Mouse (Mus musculus): ENCODE measurements around the gene Cdx2. TPM values are rescaled to one million over a fixed set of nuclear protein-coding genes. Genes with fewer than 3 reads are reported as not detected.

Cdx2 gene
- polyA plus RNA-seq, 1 experiment from 2014 or later = not detected

DNA sequence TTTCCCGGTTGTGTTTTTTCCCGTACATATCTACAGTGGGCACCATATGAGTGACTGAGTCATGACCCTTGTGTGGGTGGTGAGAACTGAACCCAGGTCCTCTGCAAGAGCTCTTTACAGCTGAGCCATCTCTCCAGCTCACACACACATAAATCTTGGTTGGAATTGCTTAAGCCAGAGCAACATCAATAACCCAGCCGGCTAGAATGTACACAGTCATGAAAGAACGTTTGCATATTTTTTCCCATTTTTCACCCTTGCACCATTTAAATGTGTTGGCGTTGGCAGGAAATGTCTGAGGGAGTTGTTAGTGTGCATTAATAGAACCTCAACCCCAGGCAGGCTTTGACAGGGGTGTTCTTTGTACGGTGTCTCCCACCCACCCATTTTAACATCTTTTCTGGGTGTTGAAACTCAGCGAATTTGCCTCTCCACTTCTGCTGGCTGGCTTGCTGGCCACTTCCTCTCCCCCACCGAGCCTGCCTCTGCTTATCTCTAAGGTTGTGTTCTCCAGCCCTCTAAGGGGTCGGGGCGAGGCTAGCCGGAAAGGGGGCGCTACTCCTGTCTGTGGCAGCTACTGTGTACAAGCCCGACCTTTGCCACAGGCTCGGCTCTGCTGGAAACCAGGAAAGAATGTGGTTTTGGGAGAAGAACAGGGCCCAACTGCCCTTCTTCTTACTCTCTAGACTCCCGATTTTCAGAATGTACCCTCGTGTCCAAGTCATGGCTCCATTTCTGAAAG lies 15.1 kb downstream of the Cdx2 start:
- ATAC-seq (ENCODE audit: insufficient number of reproducible peaks, insufficient read depth, low FRiP score, low TSS enrichment, low read depth) = no peak
- WGBS = 34% methylated on average over 16 of the region's 16 CpGs
- Histone ChIP-seq H3K27me3 (peaks cover 60% of the 10 kb centered on the region), H3K9ac (replicated peaks) (no peak overlapping the region), H3K36me3 (no peaks in the 10 kb centered on the region), H3K4me1 (replicated peaks) (peaks cover 9% of the 10 kb centered on the region; the same call in 1 of the 2 replicates), H3K4me3 (replicated peaks) (no peak overlapping the region), H3K9me3 (peaks cover 5% of the 10 kb centered on the region; the same call in 1 of the 2 replicates), H3K27ac (no peak overlapping the region), H3K4me2 (no peak overlapping the region)

DNA sequence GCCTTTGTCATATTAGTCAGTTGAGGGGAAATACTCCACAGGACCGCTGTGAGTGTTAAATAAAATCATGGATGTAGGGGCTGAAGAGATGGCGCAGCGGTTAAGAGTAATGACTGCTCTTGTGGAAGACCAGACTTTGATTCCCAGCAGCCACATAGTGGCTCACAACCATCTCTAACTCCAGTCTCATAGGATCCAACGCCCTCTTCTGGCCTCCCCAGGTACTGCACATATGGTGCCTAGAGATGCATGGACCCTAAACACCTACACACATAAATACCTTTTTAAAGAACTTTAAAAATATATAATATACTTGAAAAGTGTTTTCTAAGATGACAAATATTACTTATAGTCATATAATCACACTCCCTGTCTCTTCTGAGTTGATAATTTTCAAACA lies 22.7 kb downstream of the Cdx2 start:
- Histone ChIP-seq H3K9ac (replicated peaks) (no peak overlapping the region), H3K4me2 (no peak overlapping the region), H3K27me3 (peaks cover 65% of the 10 kb centered on the region), H3K4me3 (replicated peaks) (no peak overlapping the region), H3K27ac (no peak overlapping the region), H3K9me3 (no peaks in the 10 kb centered on the region), H3K4me1 (replicated peaks) (no peaks in the 10 kb centered on the region), H3K36me3 (no peaks in the 10 kb centered on the region)
- WGBS = 77% methylated on average over 4 of the region's 4 CpGs
- ATAC-seq (ENCODE audit: insufficient number of reproducible peaks, insufficient read depth, low FRiP score, low TSS enrichment, low read depth) = no peak

DNA sequence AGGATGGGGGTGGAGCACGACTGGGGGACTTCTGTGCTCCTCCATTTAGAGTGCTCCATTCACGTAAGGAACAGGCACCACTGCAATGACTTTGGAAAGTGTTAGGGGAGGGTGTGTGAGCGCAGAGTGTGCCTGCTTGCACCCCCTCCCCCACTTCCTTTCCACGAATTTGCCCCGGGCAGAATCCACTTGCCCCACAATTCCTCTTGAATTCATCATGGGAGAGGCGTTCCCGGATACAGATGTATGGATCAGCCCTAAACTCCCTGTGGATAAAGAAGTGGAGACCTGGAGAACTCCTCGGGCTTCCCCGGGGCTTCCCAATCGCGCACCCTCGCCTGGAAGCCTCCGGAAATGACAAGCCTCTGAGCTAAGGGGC lies 29.5 kb downstream of the Cdx2 start:
- no peak overlapping the region for H3K4me2 ChIP-seq
- WGBS = under 1% methylated on average over 13 of the region's 13 CpGs
- H3K27ac ChIP-seq = no peak overlapping the region
- H3K4me3 ChIP-seq (replicated peaks) = no peak overlapping the region
- ATAC-seq (ENCODE audit: insufficient number of reproducible peaks, insufficient read depth, low FRiP score, low TSS enrichment, low read depth) = no peak
- H3K4me1 ChIP-seq (replicated peaks) = peaks cover 4% of the 10 kb centered on the region; the same call in 1 of the 2 replicates
- H3K36me3 ChIP-seq = no peaks in the 10 kb centered on the region
- peaks cover 96% of the 10 kb centered on the region for H3K27me3 ChIP-seq
- H3K9ac ChIP-seq (replicated peaks) = no peak overlapping the region
- no peaks in the 10 kb centered on the region for H3K9me3 ChIP-seq

DNA sequence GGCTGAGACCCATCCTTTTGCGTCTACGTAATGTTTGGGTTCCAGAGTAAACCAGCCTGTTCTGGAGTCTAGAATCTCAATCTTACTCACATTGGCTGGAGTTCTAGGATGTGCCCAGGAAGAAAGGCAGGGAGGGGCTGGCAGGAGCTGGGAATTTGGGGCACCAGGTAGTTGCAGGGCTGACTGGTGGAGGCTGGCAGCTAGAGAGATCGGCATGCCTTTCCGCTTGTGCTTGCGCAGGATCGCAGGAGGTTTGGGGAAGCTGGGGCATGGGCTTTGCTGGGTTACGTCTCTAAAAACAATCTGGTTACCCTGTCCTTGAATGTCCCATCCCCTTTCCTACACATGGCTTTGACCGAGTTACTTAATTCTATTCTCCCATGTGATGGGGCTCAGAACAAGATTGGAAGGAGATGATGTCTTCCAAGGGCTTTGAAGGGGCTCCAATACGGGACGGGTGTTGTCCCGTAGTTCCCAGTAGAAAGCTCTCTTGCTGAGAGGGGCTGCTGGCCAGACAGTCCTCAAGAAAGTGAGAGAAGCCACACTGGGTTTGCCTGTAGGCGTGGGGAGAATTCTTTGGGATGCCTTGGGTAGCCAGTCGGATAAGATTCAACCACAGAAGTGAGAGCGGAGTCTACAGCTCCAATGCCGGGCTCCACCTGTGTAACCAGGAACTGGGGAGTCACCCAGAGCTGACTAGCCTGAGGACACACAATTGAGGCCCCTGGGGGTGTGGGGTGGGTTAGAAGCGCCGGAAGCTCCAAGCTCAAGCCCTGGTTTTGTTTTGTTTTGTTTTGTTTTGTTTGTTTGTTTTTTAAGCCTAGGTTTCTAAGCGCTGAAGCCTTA lies 30.1 kb downstream of the Cdx2 start:
- H3K9ac ChIP-seq (replicated peaks) = no peak overlapping the region
- H3K36me3 ChIP-seq = no peaks in the 10 kb centered on the region
- 1% methylated on average over 18 of the region's 18 CpGs for WGBS
- H3K27ac ChIP-seq = no peak overlapping the region
- no peaks in the 10 kb centered on the region for H3K9me3 ChIP-seq
- H3K4me3 ChIP-seq (replicated peaks) = no peak overlapping the region
- ATAC-seq (ENCODE audit: insufficient number of reproducible peaks, insufficient read depth, low FRiP score, low TSS enrichment, low read depth) = no peak
- H3K27me3 ChIP-seq = peaks cover 96% of the 10 kb centered on the region
- peaks cover 4% of the 10 kb centered on the region; the same call in 1 of the 2 replicates for H3K4me1 ChIP-seq (replicated peaks)
- H3K4me2 ChIP-seq = no peak overlapping the region

DNA sequence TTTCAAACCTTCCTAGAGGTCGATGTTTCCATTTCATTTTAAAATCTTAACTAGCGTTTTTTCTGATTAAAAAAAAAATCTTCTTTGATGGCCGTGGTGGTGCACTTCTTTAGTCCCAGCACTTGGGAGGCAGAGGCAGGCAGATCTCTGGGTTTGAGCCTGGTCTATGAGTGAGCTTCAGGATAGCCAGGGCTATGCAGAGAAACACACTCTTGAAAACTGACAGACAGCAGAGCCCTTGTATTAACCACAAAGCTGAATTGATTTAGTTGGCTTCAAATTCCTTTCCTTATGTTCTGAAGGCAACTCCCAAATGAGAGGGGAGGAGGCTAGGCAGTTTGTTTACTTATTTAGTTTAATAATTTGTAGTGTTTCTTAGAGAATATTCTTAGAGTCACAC lies 31.3 kb downstream of the Cdx2 start:
- Histone ChIP-seq H3K4me3 (replicated peaks) (no peak overlapping the region), H3K27ac (no peak overlapping the region), H3K4me2 (no peak overlapping the region), H3K9me3 (no peaks in the 10 kb centered on the region), H3K27me3 (peaks cover 96% of the 10 kb centered on the region), H3K36me3 (no peaks in the 10 kb centered on the region), H3K4me1 (replicated peaks) (peaks cover 4% of the 10 kb centered on the region; the same call in 1 of the 2 replicates), H3K9ac (replicated peaks) (no peak overlapping the region)
- 13% methylated on average over 3 of the region's 3 CpGs for WGBS
- no peak for ATAC-seq (ENCODE audit: insufficient number of reproducible peaks, insufficient read depth, low FRiP score, low TSS enrichment, low read depth)

DNA sequence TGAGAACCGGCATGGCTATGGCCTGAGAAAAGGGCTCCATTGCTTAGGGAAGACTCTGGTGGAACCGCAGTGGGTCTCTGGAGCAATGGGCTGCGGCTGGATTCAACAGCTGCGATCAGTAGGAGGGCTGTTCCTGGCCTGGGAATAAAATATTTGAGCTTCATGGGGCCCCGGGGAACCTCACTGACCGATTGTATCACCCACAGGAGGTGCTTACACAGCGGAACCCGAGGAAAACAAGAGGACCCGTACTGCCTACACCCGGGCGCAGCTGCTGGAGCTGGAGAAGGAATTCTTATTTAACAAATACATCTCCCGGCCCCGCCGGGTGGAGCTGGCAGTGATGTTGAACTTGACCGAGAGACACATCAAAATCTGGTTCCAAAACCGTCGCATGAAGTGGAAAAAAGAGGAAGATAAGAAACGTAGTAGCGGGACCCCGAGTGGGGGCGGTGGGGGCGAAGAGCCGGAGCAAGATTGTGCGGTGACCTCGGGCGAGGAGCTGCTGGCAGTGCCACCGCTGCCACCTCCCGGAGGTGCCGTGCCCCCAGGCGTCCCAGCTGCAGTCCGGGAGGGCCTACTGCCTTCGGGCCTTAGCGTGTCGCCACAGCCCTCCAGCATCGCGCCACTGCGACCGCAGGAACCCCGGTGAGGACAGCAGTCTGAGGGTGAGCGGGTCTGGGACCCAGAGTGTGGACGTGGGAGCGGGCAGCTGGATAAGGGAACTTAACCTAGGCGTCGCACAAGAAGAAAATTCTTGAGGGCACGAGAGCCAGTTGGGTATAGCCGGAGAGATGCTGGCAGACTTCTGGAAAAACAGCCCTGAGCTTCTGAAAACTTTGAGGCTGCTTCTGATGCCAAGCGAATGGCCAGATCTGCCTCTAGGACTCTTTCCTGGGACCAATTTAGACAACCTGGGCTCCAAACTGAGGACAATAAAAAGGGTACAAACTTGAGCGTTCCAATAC lies 32.6 kb downstream of the Cdx2 start:
- no peak overlapping the region for H3K4me3 ChIP-seq (replicated peaks)

DNA sequence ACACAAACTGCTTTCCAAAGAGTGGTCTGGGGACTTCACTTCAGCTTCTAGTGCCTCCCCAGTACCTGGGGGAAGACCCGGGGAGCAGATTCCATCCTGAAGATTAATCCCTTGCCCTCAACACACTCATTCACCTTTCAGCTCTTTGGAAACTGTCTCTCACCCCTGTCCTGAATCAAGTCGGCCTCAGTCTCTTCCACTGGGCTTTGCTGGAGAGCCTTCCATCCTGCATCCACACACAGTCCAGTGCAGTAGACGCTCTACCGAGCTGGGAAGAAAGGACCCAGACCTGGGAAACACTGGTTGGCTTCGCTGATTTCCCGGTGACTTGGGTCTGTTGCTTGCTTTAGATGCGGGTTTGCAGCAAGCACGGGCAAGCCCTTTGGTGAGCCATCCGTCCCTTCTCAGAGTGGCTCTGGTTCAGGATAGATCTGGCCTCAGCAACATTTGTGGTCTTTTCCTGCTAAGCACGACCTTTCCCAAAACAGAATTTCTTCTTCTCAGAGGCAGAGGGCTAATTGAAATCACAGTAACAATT lies 34.2 kb downstream of the Cdx2 start:
- Histone ChIP-seq H3K27ac (no peak overlapping the region), H3K27me3 (peaks cover 97% of the 10 kb centered on the region), H3K9me3 (no peaks in the 10 kb centered on the region), H3K36me3 (no peaks in the 10 kb centered on the region), H3K9ac (replicated peaks) (no peak overlapping the region), H3K4me2 (no peak overlapping the region), H3K4me1 (replicated peaks) (peaks cover 11% of the 10 kb centered on the region), H3K4me3 (replicated peaks) (no peak overlapping the region)
- no peak for ATAC-seq (ENCODE audit: insufficient number of reproducible peaks, insufficient read depth, low FRiP score, low TSS enrichment, low read depth)
- 2% methylated on average over 10 of the region's 10 CpGs for WGBS

More for the DNA sequence above, 32.6 kb downstream of the Cdx2 start:
- H3K27me3 ChIP-seq = peaks cover 97% of the 10 kb centered on the region
- H3K36me3 ChIP-seq = no peaks in the 10 kb centered on the region
- peaks cover 11% of the 10 kb centered on the region for H3K4me1 ChIP-seq (replicated peaks)
- H3K27ac ChIP-seq = no peak overlapping the region
- under 1% methylated on average over 48 of the region's 48 CpGs for WGBS
- no peak for ATAC-seq (ENCODE audit: insufficient number of reproducible peaks, insufficient read depth, low FRiP score, low TSS enrichment, low read depth)
- H3K9me3 ChIP-seq = no peaks in the 10 kb centered on the region
- H3K4me2 ChIP-seq = no peak overlapping the region
- H3K9ac ChIP-seq (replicated peaks) = no peak overlapping the region

DNA sequence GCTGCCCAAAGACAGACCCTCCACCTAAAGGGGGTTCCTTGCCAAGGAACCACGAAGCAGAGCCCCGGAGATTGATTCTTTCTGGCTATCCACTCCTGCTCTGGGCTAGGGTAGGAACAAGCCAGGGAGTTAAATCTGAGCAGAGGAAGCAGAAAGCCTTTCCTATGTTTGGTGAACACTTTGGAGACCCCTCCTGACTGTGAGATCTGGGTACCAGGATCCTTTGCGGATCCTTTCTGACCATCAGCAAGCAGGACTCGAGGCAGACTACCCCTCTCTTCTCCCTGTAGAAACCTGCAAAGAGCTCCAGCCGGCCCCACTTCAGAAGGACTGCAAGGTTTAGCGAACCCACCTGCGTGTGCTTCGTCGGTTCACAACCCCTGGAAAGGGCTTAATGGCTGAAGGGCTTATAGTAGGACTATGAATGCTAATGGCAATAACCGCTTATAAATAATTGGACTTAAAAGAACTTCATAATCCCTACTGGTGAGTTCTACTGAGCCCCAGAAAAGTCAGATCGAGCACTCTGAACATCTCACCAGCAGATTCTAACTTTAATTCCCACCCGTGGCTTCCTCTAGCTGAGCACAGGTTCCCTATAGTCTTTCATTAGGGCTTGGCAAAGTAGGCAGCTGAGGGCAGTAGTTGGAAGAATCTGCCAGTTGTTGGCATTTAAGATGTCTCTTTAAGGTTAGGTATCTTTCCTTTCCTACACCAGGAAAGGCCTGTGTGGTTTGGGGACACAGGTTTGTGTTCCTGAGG lies 34.8 kb downstream of the Cdx2 start:
- Histone ChIP-seq H3K4me2 (no peak overlapping the region), H3K4me1 (replicated peaks) (peaks cover 6% of the 10 kb centered on the region), H3K36me3 (no peaks in the 10 kb centered on the region), H3K4me3 (replicated peaks) (no peak overlapping the region), H3K27ac (no peak overlapping the region), H3K27me3 (peaks cover 97% of the 10 kb centered on the region), H3K9ac (replicated peaks) (no peak overlapping the region), H3K9me3 (no peaks in the 10 kb centered on the region)
- 5% methylated on average over 12 of the region's 12 CpGs for WGBS
- no peak for ATAC-seq (ENCODE audit: insufficient number of reproducible peaks, insufficient read depth, low FRiP score, low TSS enrichment, low read depth)

DNA sequence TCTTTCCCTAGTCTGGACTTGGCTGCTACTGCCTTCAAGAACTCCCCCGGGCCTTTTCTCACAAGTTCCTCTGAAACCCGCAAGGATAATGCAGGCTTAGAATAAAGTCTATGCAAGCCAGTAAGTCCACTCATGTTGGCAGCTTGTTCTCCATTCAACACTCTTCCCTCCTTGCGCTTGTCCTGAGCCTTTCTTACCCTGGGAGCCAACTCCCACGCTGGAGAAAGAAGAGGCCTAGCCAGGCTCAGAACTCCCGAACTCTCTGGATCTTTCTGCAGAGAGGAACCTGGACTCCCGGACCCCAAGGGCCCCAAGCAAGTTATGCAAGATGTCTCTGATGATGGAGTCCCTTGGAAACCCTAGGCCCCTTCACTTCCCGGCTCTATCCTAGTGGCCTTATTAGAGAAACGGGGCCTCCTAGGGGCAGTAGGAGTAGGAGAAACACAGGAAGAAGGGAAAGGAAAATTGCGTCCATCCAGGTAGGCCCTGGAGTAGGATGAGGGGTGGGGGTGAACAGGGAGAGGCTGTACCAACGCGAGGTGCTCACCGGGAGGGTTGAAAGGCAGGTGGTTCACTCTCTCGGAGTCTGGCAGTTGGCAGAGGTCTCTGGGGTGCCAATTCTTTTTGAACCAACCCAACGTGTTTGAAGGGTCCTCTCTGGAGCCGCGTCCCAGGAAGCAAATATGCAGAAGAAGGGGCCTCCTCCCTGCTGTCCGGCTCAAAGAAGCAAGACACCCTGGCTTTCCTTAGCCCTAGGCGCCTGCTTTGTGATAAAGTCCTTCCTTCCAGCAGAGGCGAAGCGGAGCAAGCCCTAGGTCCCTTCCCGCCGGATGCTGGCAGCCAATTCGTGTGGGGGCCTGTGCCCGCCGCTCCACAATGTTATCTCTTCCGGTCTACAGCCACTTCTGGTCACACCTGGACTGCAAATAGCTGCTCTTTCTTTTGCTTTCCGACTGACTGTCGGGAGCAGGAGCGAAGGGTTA lies 36.1 kb downstream of the Cdx2 start:
- H3K4me3 ChIP-seq (replicated peaks) = no peak overlapping the region
- H3K9ac ChIP-seq (replicated peaks) = no peak overlapping the region
- peaks cover 97% of the 10 kb centered on the region for H3K27me3 ChIP-seq
- H3K4me2 ChIP-seq = no peak overlapping the region
- under 1% methylated on average over 29 of the region's 29 CpGs for WGBS
- no peaks in the 10 kb centered on the region for H3K9me3 ChIP-seq
- no peak for ATAC-seq (ENCODE audit: insufficient number of reproducible peaks, insufficient read depth, low FRiP score, low TSS enrichment, low read depth)
- H3K36me3 ChIP-seq = no peaks in the 10 kb centered on the region
- H3K4me1 ChIP-seq (replicated peaks) = peaks cover 6% of the 10 kb centered on the region
- no peak overlapping the region for H3K27ac ChIP-seq
